Mouse (Mus musculus): ENCODE data around the gene Fam124a.
"Not testable (repeated sequence)": the region's sequence is repeated elsewhere in the genome, so short reads cannot be mapped to it uniquely, and the experiment has no call there.

The Fam124a gene

DNA sequence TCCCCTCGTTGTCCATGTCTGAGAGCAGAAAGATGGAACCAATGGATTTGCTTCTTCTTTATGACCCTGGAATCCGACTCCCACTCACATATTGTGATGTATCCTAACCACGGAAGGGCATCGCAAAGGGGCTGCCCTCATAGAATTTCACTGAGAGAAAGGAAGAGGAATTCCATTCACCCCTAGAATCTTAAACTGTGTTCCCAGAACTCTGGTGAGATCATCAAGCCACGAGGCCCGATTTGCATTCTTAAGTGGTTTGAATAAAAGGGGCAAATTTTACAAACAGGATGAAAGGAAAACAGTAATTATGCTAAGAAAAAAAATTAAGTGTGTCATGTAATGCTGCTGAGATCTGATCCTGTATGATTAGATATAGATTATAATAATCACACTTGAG lies 19.4 kb downstream of the Fam124a start:
- DNase-seq (ENCODE audit: low spot score in 2 of 2), result no peak

DNA sequence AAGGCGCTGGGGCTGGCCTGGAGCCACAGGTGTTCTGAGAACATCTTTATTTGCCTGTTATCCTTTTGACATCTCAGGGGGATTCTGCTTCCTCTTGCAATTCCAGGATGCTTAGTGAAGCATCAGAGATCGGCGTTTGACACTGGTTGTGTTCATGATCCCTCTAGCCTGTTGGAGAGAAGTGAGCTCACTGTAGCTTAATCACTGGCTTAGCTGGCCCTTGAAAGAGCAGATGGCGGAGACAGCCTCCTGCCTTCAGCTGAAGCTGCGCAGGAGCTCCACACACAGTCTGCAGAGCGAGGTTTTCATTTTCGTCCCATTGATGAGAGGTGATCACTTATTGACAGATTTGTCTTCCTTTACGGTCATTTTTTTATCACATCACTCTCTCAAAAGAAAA lies 20.3 kb downstream of the Fam124a start:
- peak in 1 of 2 experiments; percentile 34 for DNase-seq (ENCODE audit: low spot score in 2 of 2)

DNA sequence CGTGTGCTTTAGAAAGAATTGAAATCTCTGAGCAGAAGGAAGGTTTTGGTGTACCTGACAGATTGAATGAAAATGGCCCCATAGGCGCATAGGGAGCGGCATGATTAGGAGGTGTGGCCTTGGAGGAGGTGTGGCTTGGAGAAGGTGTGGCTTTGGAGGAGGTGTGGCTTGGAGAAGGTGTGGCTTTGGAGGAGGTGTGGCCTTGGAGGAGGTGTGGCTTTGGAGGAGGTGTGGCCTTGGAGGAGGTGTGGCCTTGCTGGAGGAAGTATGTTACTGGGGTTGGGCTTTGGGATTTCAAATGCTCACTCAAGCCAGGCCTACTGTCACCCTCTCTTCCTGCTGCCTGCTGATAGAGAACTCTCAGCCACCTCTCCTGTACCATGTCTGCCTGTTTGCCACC lies 25.4 kb downstream of the Fam124a start:
- DNase-seq (ENCODE audit: low spot score in 2 of 2), result no peak

GRCm38 (mm10) chr14:62581768-62582167 lies 26.2 kb downstream of the Fam124a start:
- no peak for DNase-seq (ENCODE audit: low spot score in 2 of 2)

DNA sequence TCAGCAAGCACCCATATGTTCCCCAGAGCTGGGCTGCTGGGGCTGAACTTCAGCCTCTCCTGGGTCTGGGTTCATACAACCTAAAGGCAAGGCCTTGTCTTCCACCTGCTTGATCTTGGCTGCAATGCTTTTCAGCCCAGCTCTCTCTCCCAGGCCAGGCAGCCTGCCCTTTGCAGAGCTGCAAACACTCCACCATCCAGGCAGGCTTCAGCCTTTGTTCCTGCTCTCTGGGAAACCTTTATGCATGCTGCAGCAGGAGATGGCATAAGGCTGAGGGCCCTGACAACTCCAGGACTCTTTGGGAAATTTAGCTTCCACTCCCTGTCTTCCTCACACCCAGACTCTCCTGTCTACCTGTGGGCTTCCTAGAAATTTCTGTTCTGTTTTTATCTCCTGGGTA lies 29.1 kb downstream of the Fam124a start:
- no peak for DNase-seq (ENCODE audit: low spot score in 2 of 2)

- peak in 1 of 2 experiments; percentile 25 for DNase-seq (ENCODE audit: low spot score in 2 of 2)
Measured at GRCm38 (mm10) chr14:62585338-62585737, 29.8 kb downstream of the Fam124a start.

DNA sequence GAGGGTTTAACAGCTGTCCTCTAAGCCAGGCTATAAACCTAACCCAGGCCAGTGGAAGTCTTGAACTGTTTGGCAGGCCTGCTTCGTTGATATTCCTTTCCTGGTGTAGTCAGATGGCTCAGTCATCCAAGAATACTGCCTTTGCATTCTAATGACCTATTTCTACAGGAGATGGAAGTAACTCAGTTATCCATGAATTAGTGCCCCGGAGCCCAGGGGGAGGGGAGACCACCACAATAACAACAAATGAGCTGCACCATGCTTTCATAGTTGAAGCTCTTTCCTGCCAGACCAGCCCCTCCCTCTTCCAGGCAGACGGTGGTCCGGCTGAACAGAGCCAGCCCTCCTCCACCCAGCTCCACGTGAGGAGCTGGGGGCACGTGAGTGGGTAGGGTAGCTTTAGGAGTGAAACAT lies 44.6 kb downstream of the Fam124a start:
- DNase-seq (ENCODE audit: low spot score in 2 of 2), result no peak

DNA sequence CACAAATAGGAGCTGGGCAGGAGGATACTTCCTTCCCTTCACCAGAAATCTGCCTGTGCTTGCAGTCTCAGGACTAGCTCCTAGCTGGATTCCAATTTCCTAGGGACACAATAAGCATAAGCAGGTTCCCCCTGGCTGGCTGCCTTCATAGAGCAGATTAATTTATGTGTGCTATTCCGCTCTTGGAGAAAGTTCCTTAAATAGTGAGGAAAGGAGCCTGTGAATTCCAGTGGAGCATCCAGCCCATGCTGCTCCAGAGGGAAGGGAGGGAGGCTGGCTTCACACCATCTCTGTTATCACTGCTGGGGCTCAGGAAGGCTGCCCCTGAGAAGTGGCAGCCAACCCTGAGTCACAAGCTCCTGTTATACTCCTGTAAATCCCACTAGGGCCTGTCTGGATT lies 46.7 kb downstream of the Fam124a start:
- DNase-seq (ENCODE audit: low spot score in 2 of 2), result peak; percentile 21 to 64

GRCm38 (mm10) chr14:62602869-62603268 lies 47.3 kb downstream of the Fam124a start:
- DNase-seq (ENCODE audit: low spot score in 2 of 2), result no peak

DNA sequence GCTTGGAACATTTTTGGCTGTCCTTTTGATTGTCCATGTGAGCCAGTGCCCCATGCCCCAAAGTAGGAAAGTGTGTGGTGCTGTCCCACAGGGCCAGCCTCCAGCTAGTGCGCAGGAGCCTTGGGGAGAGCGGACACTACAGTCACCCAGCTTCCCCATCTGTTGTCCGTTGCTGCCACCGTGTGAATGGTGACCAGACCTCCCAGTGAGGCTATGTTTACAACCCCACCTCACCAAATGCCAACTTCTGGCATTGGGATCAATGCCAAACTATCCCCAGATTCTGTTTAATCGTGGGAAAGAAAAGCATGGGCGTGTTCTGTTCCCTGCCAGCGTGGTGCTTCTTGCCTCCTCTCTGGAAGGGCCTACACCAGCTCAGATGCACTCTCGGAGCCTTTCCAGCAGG lies 52.3 kb downstream of the Fam124a start:
- peak; percentile 36 to 39 for DNase-seq (ENCODE audit: low spot score in 2 of 2)

DNA sequence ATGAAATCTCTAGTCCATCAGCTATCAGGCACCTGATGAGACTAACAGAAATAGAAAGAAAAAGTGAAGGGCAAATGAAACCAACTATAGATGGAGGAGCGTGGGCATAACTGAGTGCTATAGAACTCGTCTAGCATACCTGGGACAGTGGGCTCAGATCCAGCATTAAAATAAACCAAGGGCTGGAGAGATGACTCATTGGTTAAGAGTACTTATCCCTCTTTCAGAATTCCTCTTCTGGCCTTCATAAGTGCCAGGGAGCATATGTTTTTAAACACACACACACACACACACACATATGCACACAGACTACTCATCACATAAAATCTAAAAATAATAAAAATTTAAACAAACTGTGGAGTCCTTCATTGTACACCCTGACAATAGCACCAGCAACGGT lies 54.4 kb downstream of the Fam124a start:
- no peak for DNase-seq (ENCODE audit: low spot score in 2 of 2)

DNA sequence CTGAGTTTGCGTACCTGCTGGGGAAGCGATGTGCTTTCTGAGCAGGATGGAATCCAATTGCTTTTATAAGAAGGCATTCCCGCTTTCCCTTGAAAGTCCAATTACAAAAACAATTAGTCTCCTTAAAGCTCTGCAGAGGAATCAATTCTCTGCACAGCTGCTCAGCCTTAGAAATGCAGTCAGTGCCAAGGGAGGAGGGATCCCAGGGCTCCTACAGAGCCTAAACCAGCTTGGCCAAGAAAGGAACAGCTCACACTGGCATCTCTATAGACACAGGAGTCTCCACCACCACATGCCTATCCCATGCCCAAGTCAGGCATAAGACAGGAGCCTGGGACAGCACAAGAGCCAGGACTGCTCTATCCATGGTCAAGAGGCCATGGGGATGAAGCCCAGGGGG lies 66.9 kb downstream of the Fam124a start:
- peak in 1 of 2 experiments; percentile 48 for DNase-seq (ENCODE audit: low spot score in 2 of 2)

DNA sequence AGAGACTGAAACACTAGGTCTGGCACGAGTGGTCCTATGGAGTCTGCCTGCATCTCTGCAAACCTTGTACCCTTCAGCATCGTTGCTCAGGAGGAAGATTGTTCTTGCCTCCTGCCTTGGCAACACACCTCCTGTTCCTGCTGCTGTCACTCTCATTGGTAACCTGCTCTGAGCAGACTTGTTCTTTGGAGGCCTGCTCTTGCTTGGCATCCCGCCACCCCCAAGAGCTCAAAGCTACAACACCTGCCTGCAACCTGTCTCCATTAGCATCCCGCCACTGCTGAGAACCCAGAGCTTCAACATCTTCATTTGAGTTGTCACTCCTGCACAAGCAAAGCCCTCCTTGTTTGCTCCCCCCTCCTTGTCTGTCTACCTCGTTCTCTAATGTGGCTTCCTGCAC lies 72.4 kb downstream of the Fam124a start:
- DNase-seq (ENCODE audit: low spot score in 2 of 2), result no peak

GRCm38 (mm10) chr14:62637436-62638344 lies 82.2 kb downstream of the Fam124a start:
- peak; percentile 39 to 66 for DNase-seq (ENCODE audit: low spot score in 2 of 2)

DNA sequence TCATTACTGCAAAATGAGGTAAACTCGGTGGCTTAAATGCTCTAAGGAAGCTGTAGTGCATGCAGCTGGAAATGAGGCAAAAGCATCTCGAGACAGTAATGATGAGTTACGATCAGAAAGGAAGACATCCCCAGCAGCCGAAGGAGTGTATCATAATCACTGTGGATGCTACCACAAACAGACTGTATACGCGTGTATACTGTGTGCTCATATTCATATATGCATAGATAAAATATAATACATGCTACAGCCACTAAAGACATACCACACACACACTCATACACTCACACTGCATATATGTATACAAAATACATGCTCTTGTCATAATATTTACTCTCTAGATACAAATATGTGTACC lies 82.8 kb downstream of the Fam124a start:
- DNase-seq (ENCODE audit: low spot score in 2 of 2), result no peak

DNA sequence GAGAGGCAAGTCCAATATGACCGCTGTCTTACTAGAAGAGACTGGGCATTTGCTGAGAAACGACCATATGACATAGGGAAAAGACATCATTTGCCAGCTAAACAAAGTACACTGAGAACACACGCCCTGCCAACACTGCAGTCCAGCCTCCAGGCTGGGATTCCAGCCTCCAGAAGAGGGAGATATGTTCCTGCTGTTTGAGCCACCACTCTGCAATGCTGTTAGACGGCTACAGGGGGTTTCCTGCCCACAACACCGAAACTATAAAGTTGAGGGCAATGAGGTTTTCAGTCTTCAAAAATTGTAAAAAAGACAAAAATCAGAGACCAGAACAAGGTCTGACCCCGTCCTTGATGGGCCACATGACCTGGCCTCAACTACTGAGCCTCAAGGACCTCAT lies 83.6 kb downstream of the Fam124a start:
- peak in 1 of 2 experiments; percentile 23 for DNase-seq (ENCODE audit: low spot score in 2 of 2)

DNA sequence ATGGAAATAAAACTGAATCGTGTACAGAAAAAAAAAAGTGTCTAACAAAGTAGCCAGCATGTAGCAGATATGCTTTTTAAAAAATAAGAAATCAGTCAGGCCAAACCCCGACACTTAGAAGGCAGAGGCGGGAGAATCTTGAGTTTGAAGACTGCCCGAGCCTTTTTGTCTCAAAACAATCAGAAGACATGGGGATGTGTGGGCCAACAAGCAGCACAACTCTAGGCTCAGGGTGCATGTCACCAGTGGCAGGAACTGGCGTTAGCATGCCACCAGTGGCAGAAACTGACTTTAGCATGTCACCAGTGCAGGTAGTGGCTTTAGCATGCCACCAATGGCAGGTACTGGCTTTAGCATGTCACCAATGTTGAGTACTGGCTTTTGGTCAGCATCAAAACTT lies 84.0 kb downstream of the Fam124a start:
- DNase-seq (ENCODE audit: low spot score in 2 of 2), result no peak

GRCm38 (mm10) chr14:62640396-62640795 lies 84.9 kb downstream of the Fam124a start:
- no peak for DNase-seq (ENCODE audit: low spot score in 2 of 2)

DNA sequence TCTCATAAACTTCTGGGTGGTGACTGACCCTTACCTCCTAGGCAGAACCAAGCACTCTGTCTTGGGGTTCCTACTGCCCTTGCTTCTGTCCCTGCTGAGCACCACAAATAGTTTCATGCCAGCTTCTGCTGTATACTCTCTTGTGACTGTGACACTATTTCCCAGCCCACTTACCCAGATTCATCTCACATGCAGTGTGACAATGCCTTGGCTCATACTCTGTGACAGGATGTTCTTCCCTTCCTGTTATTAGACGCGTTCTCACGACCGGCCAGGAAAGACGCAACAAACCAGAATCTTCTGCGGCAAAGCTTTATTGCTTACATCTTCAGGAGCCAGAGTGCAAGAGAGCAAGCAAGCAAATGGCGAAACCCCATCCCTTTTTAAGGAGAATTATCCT lies 86.8 kb downstream of the Fam124a start:
- not testable (repeated sequence) for DNase-seq (ENCODE audit: low spot score in 2 of 2)

GRCm38 (mm10) chr14:62648405-62648804 lies 92.9 kb downstream of the Fam124a start:
- no peak for DNase-seq (ENCODE audit: low spot score in 2 of 2)

GRCm38 (mm10) chr14:62650376-62650775 lies 94.8 kb downstream of the Fam124a start:
- no peak for DNase-seq (ENCODE audit: low spot score in 2 of 2)

- DNase-seq (ENCODE audit: low spot score in 2 of 2), result no peak
Measured at GRCm38 (mm10) chr14:62651771-62652170, 96.2 kb downstream of the Fam124a start.

DNA sequence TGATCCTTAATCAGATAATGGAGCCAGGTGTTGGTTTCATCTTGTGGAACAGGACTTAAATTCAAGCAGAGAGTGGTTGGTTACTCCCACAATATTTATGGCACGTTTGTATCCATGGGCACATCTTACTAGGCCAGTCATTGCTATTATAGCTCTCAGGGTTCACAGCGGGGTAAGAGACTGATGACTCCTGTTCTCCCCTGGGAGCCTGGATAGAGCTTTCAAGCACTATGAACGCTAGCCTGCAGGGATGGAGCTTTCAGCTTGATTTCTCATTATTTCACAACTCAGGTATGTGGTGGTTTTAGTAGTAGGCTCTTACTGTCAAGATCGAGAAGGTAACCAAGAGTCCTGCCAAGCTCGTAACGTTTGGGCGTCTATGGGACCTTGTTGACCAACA lies 100.5 kb downstream of the Fam124a start:
- no peak for DNase-seq (ENCODE audit: low spot score in 2 of 2)

DNA sequence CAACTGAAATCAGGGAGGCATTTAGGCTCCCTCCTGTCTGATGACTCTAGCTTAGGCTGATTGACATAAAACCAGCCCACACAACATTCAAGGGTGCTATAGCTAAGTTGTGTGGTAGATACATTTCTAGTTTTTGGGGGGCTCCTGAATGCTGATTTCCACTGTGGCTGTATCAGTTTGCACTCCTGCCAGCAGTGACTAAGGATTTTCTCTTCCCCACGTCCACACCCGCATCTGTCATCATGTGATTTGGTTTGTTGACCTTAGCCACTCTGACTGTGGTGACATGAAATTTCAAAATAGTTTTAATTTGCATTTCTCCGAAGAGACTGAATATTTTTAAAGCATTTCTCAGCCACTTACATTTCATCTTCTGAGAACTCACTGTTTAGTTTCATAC lies 101.9 kb downstream of the Fam124a start:
- no peak for DNase-seq (ENCODE audit: low spot score in 2 of 2)

All from frontal cortex, postnatal 36 days (tissue).